Mouse (Mus musculus): ENCODE measurements around the gene Gm49392.
"Not testable (repeated sequence)": the region's sequence is repeated elsewhere in the genome, so short reads cannot be mapped to it uniquely, and the experiment has no call there.

Gene Gm49392

DNA sequence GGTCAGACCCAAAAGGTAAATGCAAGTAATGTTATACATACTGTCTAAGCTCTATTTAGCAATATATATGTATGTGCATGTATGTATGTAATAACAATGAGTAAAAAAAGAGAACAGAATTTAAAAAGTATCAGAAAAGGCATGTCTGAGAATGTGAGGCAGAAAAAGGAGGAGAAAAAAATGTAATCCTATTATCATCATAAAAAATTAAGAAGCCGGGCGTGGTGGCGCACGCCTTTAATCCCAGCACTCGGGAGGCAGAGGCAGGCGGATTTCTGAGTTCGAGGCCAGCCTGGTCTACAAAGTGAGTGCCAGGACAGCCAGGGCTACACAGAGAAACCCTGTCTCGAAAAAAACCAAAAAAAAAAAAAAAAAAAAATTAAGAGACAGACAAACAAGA, at the start of gene Gm49392:
Gm49392 (minus strand) TSS at position 101 of the 400 bp plus-strand sequence.
- in situ Hi-C loops (cut with MboI; ENCODE audit: unreplicated experiment in 2 of 2) = not testable (repeated sequence)

DNA sequence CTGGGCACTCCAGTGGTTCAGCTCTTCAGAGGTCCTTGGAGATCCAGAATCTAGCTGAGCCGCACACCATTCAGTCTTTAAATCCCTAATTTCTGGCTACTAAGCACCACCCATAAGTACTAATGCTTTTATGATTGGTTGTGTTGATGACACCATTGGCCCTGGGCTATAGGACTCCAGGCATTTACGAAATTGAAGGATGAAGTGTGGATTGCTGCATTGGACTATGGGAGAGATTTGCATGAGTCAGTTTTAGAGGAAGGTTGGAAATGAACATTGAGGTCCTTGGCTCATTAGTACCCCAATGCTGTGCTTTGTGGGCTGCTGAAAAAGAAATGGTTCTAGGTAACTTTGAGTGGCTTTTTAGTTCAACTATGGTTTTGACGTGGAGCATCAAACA, 45.2 kb upstream of the Gm49392 start, which contains the start of gene Tpbpa:
Tpbpa (minus strand) TSS at position 101 of the 400 bp plus-strand sequence.
- in situ Hi-C loops (cut with MboI; ENCODE audit: unreplicated experiment in 2 of 2) = not testable (repeated sequence)

DNA sequence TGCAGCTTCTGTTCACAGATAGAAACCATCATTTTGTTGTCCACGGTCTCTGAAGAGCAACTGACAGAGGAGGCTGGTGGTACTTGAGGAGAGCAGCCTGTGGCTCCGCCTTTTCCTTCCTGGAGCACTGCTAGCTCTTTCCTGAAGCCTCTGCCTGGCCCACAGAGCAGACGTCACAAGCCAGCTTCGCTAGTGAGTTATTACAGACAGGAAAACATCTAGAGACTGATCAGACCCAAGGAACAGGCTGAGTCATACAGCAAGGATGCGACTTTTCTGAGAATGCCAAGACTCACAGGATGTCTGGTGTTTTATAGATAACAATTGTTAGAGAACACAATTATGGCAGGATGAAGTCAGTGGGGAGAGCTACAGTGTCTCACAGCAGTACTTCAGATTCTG, 39.8 kb upstream of the Gm49392 start, which contains the start of the genes Gm49391 and Ctla2a:
Gm49391 (minus strand) TSS at position 72 of the 402 bp plus-strand sequence.
Ctla2a (minus strand) TSS at position 126 of the 402 bp plus-strand sequence.
- in situ Hi-C loops (cut with MboI; ENCODE audit: unreplicated experiment in 2 of 2) = no loop called here

DNA sequence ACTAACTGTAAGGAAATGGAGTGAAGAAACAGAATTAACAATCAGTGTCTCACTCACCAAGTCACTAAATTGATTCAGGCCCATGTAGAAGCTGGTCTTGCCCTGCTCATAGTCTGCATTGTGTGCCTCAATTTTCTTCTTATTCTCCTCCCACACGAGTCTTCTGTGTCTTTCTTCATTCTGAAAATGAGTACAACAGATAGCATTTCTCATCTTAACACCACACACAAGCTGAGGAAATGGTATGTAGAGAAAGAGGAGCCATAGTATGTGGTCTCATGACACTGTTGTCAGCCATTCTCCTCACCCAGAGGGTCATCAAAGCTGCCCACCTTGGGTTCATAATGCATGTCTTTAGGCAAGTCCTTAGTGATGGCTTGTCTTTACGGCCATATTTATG, 38.8 kb upstream of the Gm49392 start, which contains the start of gene Gm49393:
Gm49393 (minus strand) TSS at position 101 of the 400 bp plus-strand sequence.
- in situ Hi-C loops (cut with MboI; ENCODE audit: unreplicated experiment in 2 of 2) = not testable (repeated sequence)

DNA sequence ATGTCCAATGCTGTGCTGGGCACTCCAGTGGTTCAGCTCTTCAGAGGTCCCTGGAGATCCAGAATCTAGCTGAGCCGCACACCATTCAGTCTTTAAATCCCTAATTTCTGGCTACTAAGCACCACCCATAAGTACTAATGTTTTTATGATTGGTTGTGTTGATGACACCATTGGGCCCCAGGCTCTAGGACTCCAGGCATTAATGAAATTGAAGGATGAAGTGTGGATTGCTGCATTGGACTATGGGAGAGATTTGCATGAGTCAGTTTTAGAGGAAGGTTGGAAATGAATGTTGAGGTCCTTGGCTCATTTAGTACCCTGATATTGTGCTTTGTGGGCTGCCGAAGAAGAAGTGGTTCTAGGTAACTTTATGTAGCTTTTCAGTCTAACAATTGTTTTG, 8.1 kb upstream of the Gm49392 start, which contains the start of gene Tpbpb:
Tpbpb (minus strand) TSS at position 101 of the 400 bp plus-strand sequence.
- in situ Hi-C loops (cut with MboI; ENCODE audit: unreplicated experiment in 2 of 2) = not testable (repeated sequence)

DNA sequence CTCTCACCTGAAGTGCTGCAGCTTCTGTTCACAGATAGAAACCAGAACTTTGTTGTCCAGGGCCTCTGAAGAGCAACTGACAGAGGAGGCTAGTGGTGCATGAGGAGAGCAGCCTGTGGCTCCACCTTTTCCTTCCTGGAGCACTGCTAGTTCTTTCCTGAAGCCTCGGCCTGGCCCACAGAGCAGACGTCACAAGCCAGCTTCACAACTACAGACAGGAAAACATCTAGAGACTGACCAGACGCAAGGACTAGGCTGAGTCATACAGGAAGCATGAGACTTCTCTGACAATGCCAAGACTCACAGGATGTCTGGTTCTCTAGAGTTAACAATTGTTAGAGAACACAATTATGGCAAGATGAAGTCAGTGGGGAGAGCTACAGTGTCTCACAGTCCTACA, 634 bp upstream of the Gm49392 start, which contains the start of gene Ctla2b:
Ctla2b (minus strand) TSS at position 120 of the 400 bp plus-strand sequence.
- in situ Hi-C loops (cut with MboI; ENCODE audit: unreplicated experiment in 2 of 2) = no loop called here

DNA sequence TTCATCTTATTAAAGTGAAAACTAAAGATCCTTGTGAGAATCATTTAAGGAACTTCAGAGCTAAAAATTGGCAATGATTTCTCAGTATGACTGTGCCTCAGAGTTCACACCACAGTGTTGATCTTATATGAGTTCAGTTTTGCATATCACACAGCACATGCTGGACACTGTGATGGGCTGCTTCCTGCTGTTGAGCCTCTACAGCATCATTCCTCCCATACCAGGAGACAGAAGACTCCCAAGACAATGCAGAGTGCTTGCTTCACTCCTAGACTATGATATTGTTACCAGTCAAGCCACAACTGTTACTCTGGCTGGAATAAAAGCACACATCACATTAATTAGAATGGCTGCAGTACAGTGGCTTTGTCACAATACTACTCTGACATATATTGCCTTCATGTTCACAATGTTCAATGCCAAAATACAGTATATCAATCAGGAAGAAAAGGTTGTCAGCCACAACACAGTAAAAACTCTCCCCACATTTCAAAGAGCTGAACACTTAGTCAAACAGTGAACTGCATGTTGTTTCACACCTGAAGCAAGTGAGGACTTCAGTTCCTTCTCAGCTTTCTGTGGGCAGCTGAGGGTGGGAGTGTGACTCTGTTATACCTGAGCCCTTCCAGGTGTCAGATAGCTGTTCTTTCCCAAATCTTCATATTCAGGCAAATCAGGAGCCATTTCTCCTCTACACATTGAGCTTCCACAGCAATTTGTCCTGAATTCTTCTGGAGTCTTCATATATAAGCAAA, 1.1 kb downstream of the Gm49392 start:
- in situ Hi-C loops (cut with MboI; ENCODE audit: unreplicated experiment in 2 of 2) = no loop called here

DNA sequence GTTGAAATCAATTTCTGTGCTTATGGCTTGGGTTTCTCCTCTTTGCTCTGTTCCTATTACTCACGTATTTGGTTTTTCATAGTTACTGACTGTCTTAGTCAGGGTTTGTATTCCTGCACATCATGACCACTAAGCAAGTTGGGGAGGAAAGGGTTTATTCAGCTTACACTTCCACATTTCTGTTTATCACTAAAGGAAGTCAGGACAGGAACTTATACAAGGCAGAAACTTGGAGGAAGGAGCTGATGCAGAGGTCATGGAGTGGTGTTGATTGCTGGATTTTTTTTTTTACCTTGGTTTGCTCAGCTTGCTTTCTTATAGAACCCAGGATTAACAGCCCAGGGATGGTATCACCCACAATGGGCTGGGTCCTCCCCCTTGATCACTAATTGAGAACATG, 4.4 kb downstream of the Gm49392 start:
- in situ Hi-C loops (cut with MboI; ENCODE audit: unreplicated experiment in 2 of 2) = no loop called here

DNA sequence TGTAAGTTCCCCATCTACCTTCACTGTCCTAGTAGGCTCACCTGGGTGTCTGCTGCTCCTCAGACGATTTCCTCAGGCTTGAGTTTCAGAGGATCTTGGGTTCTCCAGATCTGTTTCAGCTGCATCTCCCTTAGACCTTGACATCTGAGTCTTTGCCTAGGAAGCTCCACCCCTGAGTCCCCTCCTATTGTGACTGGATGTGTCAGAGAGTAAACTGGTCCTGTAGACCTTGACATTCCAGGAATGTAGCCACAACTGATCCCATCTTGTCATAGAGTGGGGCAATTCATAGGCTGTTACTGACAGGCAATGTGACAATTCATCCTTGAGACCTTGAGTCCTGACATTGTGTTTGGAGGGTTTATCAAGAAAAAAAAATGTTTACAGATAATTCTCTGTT, 32.4 kb downstream of the Gm49392 start, which contains the start of gene 4930486L24Rik:
4930486L24Rik (minus strand) TSS at position 195 of the 400 bp plus-strand sequence.
- in situ Hi-C loops (cut with MboI; ENCODE audit: unreplicated experiment in 2 of 2) = no loop called here

DNA sequence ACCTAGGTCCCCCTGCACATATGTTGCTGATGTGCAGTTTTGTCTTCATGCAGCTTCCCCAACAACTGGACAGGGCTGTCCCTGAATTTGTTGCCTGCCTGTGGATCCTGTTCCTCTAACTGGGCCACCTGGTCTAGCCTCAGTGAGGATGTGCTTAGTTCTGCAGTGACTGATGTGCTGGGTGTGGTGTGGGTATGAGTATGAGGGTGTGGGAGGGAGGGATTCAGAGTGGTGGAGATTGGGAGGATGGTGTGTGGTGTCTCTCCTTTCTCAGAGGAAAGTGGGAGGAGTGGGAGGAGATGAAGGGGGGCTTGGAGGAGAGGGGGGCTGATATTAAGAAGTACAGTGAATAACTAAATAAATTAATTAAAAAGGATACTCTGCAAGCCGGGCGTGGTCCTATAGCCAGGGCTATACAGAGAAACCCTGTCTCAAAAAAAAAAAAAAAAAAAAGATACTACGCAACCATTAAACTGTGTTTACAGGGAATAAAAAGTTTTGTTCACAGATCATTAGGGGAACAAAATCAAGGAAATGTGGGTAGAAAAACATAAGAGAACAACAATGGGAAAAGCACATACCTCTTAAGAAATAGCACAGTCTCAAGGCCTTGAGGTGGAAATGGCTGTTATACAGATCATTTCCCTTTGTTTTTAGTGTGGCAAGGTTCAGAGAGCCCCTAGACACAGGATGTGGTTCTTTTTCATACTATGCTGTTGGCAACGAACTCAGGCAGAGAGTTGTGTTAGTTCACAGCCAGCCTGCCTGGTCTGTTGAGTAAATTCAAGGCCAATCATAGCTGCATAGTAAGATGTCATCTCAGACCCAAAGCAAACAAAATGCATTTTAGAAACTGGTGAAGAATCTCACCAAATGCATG, 48.2 kb downstream of the Gm49392 start:
- in situ Hi-C loops (cut with MboI; ENCODE audit: unreplicated experiment in 2 of 2) = no loop called here

DNA sequence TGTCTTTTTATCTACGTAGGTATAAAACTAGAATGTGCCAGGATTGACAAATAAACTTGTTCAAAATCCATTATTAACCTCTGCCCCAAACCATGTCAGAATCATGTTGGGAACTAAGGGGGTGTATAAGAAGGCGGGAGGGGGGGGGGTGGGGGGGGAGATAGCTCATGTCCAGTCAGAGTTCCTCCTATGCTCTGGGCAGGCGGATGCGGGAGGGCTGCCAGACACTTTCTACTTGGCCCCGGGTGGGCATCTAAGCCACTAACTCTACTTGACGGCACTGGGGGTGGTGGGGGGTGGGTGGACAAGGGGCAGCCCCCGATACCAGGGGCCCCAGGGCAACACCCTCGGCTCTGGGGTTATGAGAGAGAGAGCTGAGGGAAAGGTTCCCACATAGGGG, 53.5 kb downstream of the Gm49392 start:
- in situ Hi-C loops (cut with MboI; ENCODE audit: unreplicated experiment in 2 of 2) = no loop called here

DNA sequence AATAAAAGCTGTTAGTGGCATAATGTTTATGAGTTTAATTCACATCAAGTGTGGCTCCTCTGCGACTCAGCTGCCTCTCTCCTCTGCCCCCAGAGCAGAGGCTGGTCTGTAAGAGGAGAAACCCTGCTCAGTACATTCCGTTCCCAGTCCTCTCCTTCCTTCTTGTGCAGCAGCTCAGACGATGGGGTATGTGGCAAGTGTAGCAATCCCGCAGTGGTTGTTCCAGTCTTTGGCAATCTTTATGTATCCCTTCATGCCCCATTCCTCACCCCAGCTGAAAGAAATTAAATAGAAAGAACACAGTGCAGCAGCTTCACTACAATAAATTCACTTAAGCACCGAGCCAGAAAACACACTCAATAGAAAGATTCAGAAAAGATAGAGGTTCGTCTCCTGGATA, 54.0 kb downstream of the Gm49392 start:
- in situ Hi-C loops (cut with MboI; ENCODE audit: unreplicated experiment in 2 of 2) = no loop called here

DNA sequence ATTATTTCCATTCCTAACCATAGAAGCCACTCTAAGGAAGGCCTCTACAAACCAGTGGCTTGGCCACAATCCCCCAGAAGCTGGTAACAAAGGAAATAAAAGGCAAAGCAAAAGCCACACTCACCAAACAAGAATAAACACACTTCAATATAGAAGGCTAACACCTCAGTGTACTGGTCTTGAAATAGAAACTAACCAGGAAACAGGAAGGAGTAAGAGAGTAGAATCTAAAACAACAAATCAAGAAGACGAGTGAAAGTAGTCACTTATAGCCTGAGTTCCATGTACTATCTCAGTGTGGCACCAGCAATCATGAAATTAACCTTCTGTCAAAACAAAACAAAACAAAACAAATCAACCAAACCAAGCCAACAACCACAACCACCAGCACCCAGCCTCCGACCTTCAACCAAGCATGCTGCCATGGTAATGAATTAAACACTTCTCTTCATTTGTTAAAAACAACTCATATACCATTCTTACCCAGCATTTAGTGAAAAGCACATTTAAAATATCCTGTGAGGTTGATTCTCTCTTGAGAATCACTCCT, 57.3 kb downstream of the Gm49392 start:
- in situ Hi-C loops (cut with MboI; ENCODE audit: unreplicated experiment in 2 of 2) = no loop called here

DNA sequence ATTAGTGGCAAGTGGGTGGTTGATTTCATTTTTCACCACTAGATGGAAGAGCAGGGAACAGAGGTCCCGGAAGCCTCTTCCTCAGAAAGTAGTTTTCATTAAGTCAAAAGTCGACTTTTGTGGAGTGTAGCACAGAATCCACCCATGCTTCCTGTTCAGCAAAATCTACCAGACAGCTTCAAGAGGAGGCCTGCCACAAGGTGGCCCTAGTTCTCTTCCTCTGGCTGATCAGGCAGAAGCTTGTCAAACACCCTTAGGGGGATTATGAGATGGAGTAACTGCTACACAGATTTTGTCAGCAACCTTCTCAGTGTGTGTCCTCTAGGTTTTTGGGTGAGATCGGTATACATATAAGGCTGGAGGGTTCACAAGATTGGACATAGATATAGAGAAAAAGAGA, 70.6 kb downstream of the Gm49392 start:
- in situ Hi-C loops (cut with MboI; ENCODE audit: unreplicated experiment in 2 of 2) = loop anchor here (5.0 to 10.0 kb wide), 2 partner anchors 416 to 419 kb away; no protein-coding TSS in a partner anchor

DNA sequence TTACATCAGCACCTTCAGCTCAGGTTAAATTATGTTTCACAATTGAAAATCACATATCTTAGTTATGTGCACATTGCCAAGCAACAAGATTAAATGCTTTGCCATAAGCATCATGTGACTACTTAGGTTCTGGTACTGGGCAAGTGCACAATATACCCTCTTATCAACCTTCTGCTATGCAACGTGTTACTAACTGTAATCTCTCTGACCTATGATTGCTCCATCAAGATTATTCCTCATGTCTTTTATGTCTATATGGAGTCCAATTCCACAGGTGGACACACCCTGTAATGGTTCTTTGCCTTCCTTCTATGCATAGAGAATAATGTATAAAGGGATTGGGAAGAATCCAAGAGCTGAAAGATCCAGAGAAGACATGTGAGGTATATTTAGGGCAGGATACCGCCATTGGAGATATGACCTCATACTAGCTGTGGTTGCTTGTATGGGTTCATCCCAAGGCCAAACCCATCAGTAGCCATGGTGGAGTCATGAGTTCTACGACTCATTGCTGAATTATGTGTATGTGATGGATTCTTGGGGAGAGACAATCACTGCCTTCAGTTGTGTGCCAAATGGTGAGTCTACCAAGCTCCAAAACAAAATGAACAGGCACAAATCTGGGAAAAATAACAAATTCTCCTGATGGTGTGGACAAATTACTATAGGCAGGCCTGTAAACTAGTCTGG, 76.1 kb downstream of the Gm49392 start:
- in situ Hi-C loops (cut with MboI; ENCODE audit: unreplicated experiment in 2 of 2) = loop anchor here in 1 of 2 experiments (10.0 kb wide), 1 partner anchor 424 kb away; no protein-coding TSS in a partner anchor

DNA sequence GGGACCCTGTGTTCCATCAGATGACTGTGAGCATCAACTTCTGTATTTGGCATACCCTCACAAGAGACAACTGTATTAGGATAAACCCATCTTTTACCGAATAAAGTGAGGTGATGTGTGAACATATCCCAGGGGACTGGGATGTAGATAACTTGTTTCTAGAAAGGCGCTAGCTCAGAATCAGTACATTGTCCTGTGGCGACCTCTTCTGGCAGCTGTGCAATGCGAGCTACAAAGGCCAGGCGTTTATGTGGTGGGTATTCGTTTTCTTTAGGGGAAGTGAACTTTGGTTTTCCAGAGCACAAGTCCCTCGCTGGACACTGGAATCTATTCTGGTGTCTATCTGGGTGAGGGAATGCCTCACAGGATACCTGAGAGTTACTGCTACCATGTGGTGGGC, 77.2 kb downstream of the Gm49392 start:
- in situ Hi-C loops (cut with MboI; ENCODE audit: unreplicated experiment in 2 of 2) = no loop called here

DNA sequence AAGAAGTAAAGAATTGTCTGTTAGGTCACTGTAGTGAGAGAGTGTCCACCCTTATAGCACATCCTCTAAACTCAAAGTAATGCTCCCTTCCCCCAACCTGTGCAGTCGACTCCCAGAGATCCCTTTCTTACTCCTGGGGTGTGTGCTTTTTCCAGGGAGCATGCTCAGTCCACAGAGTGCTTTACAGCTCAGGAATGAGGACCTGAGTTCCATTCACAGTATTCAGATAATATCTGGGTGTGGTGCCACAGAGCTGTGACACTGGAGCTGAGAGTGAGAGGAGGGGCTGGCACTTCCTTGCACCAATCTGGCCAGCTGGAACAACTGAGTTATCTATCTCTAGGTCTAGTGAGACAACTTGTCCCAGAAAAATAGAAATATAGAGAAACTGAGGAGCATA, 83.0 kb downstream of the Gm49392 start:
- in situ Hi-C loops (cut with MboI; ENCODE audit: unreplicated experiment in 2 of 2) = no loop called here

DNA sequence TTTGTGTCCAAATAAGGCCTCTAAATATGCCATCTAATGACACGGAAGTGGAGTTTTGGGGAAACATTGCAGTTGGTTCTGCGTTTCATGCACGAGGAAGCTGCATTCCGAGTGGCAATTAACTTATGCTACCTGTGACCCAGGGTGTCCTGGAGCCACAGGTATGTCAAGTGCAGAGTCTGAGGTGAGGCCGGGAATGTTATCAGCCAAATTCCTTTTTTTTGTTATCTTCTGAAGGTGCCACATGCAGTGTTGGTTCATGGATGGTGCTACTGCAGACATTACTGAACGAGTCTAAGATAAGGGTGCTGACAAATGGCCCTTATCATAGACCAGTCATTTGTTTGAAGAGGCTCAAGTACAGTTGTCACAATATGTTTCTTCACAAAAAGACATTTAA, 83.9 kb downstream of the Gm49392 start:
- in situ Hi-C loops (cut with MboI; ENCODE audit: unreplicated experiment in 2 of 2) = no loop called here

DNA sequence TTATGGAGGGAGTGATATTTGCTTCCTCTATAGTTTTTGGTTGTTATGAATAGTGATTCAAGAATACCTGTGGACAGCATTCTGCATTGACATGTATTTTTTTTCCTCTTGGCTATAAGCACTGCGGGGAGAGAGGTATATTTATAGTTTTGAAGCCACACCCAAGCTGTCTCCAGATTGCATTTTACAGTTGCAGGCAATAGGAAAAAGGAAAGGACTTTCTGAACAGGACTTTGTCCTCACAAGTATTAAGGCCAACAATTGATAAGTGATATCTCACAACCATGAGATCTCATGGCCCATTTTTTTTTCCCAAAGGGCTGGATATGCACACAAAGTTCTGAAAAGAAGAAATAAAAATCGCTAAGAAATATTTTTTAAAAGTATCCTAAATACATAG, 87.0 kb downstream of the Gm49392 start:
- in situ Hi-C loops (cut with MboI; ENCODE audit: unreplicated experiment in 2 of 2) = no loop called here

DNA sequence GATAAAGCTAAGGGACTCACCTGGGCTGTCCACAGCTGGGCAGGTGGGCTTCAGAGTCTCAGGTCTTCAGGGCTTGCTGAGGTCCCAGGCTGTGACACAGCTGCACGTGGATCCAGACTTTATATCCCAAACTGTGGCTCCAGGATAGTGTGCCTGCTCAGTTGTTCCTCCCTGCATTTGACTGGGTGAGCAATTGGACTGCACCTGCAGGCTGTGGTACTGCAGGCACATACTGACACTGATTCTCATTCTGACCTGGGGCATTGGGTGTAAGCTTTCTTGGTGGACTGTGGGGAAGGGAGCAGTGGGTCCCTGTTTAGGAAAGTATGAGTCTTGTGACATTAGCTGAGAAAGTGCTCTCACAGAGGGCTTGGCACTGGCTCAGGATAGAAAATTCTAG, 93.9 kb downstream of the Gm49392 start, which contains the start of gene Ctsll3:
Ctsll3 (minus strand) TSS at position 101 of the 400 bp plus-strand sequence.
- in situ Hi-C loops (cut with MboI; ENCODE audit: unreplicated experiment in 2 of 2) = no loop called here

All from v-Abl transformed pro-B cells (cell line).